Mouse (Mus musculus): ENCODE results near the gene 2310034G01Rik.

The 2310034G01Rik gene

DNA sequence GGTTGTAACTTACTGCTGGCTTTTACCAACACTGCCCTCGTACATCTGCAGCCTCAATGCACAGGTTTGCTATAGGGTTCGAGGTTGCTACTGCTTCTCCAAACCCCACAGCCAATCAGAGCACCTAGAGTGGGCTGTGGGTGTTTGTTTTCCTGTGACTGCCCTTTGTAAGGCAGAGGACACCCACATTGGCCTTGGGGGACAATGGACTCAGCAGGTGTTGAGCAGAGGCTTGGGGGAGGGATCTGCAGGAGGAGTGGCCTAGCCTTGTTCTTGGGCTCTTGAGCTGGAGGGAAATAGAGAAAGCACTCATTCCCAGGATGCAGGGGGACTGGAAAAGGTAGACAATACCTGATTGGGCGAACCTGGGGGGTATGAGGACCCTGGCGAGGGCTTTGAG lies 8.3 kb upstream of the 2310034G01Rik start:
- no peak for DNase-seq (ENCODE audit: low read depth, low spot score)

DNA sequence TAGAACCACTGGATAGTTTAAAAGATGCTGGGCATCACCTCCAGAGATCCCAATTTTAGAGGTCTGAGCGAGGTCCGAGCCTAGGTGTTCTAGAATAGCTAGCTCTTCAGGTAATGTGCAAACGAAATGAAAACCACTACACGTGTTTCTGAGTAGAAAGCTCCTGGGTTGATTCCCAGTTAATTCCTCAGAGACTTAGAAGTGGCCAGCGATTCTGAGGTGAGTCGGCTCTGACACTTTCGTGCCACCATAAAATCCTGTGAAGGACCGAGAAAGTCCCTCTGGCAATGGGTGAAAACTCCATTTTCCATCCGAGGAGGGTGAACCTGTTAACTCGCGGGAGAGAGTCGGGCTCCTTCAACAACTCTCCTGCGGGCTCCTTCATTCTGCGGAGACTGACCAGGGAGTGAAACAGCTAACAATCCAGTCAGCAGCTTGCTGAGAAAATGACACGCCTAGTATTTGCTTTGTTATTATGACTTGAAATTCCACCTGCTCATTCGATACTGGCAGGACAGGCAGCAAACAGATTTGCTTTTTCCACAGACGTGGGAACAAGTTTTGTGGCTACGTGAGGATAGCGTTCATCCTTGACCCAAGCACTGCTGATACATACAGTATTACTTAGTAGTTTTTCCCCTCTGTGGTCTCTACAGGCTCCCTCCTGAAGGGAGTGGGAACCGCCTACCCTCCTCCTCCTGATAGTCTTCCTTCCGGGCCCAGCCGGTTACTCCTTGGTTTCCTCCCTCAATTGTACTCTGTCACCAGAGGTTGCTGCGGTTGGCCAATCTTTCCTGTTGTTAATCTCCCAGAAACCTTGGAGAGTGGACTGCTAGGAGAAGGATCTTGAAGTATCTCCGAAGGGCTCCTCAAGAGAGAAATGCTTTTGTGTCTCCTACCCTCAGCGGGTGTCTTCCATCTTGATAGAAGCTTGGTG lies 7.5 kb upstream of the 2310034G01Rik start:
- peak; percentile 21 for DNase-seq (ENCODE audit: low read depth, low spot score)

DNA sequence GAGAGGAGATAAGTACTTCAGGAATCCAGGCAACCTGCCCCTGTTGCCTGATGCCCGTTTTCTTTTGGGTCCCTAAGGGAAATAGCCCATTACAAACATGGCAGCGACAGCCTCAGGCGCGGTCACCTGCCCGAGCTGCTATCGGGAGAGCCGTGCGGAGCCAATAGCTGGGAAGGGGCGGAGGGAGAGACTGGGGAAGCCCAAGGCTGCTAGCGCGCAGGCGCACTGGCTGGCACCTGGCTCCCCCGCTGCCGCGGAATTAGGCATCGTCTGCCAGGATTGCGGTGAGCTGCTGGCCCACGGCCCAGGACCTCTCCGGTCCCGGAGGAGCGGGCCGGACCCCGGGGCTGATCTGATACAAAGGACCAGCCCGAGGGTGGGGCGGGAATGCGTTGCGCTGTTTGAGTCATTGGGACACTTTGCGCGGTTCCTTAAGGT lies 6.6 kb upstream of the 2310034G01Rik start:
- peak; percentile 94 for DNase-seq (ENCODE audit: low read depth, low spot score)

DNA sequence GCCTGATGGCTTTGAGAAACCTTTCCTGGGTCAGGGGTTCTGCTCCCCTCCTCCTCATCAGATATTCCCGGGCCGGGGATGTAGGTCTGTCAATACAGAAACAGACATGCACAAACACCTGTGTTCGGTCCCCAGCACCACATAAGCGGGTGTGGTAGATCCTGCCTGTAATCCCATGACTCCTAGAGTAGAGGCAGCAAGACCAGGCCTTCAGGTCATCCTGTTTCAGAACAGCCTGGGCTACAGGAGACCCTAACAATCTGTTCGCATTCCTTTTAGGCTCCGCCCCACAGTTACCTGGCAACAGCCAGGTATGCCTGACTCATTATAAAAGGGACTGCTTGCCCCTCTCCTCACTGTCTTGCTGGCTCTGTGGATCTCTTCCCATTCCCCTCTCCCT lies 552 bp downstream of the 2310034G01Rik start:
- DNase-seq (ENCODE audit: low read depth, low spot score), result no peak

DNA sequence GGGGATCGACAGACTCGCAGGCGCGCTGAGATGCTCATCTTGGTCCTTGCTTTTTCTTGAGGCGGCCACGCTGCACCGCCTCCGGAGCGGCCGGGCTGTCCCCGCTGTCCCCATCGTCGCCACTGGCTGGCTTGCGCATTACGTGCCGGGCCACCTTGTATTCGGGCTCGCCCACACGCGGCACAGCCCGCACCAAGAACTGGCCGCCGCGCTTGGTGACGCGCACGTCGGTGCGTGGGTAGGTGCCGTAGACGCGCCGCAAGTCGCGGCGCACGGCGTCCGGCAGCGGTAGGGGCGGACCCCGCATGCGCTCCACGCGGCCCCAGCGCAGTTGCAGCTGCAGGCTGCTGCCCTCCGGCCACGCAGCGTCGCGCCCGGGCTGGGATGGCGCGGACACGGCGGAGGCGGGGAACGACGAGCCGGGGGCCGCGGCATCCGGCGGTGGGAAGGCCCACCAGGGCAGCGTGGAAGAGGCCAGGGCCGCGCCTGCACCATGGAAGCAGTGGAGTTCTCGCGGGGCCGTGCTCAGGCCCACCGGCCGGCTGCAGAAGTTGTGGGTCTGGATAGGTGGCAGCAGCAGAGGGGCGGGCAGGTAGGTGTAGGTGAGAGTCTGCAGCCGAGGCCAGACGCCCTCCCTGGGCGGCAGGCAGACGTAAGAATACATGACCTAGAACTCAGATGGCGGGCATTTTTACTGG lies 1.2 kb downstream of the 2310034G01Rik start:
- DNase-seq (ENCODE audit: low read depth, low spot score), result peak; percentile 86

DNA sequence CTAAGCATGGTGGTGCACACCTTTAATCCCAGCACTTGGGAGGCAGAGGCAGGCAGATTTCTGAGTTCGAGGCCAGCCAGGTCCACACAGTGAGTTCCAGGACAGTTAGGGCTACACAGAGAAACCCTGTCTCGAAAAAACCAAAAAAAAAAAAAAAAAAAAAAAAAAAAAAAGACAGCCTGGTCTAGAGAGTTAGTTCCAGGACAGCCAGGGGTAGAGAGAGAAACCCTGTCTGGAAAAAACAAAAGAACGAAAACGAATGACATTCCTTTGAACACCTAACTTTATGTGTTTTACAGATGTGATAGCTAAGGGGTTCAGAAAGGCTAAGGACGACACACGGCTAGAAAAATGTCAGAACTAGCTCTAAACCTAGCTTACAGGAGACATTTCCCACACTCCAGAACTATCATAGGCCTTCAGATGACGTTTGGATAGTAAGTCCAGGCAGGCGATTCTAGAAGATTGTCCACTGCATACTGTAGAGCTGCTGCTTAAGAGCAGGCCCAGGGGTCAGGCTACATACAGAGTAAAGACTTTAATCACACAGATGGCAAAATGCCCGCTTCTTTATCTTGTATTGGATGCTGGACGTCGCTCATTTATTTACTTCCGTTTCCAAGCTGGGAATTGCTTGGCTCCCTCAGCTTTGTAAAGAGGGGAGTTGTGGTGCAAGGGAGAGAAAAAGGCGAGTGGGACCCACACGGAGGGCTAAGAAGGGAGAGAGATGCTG lies 2.0 kb downstream of the 2310034G01Rik start:
- peak; percentile 58 for DNase-seq (ENCODE audit: low read depth, low spot score)

DNA sequence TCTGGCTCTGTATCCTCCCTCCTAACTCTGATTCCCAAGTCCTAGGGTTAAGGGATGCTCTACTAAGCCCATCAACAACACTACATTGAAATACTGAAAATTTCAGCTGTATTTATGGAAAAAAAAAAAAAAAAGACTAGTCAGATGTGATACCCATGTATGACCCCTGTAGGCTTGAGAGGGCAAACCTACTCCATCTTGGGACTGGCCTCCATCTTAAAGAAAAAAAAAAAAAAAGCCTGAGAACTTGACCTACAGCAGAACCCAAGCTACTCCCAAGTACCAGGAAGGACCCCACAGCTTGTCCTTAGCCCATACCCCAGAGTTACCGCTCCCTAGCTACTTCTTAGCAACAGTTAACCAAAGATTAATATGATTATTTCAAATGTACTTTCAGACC lies 3.0 kb downstream of the 2310034G01Rik start:
- no peak for DNase-seq (ENCODE audit: low read depth, low spot score)

DNA sequence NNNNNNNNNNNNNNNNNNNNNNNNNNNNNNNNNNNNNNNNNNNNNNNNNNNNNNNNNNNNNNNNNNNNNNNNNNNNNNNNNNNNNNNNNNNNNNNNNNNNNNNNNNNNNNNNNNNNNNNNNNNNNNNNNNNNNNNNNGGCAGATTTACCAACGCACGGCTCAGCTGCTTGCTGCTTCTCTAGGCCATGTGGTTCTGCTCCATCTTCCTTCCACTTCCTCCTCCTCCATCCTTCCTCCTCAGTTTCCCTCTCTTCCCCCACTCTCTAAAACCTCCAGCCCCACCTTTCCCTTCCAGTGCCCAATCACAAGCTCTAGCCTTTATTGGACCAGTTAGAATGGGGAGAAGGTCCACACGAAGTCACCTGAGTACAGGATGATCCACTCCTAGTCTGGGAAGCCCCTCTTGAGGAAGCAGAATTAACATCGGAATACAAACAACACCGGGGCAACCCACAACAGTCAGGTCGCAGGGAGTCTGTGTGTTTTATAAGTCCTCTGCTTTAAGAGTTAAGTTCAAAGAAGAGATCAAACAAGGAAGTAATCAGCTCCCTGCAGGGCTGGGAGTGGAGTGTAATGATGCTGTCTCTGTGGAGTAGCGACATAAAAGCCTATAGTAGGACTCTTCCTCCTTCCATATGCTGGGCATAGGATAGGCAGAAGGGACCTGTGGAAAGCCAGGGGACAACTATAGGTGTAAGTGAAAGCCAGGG lies 5.2 kb downstream of the 2310034G01Rik start:
- no peak for DNase-seq (ENCODE audit: low read depth, low spot score)

DNA sequence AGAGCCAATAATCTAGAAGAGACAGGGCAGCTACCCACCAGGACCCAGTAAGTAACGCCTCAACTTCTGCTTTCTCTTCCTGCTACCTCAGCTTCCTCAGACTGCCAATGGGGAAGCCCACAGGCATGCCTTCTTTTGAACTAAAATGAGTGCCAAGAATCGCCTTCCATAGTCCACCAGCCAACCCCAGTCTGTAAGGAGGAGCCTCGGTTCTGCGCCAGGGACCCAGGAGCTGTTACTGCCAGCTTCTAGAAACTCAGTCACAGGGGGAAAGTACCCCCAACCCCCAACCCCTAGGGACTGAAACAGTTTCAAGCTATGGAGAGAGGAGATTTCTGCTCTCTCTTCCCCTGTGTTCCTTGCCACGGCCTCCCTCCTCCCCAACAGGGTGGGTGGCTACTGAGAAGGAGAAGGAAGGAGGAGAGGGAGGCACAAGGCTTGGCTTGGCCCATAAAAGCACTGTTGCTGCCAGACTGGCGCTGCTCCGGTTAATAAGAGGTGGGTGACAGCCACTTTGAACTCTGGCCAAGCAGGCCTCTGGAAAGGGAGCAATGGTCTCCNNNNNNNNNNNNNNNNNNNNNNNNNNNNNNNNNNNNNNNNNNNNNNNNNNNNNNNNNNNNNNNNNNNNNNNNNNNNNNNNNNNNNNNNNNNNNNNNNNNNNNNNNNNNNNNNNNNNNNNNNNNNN lies 10.7 kb downstream of the 2310034G01Rik start:
- DNase-seq (ENCODE audit: low read depth, low spot score), result no peak

DNA sequence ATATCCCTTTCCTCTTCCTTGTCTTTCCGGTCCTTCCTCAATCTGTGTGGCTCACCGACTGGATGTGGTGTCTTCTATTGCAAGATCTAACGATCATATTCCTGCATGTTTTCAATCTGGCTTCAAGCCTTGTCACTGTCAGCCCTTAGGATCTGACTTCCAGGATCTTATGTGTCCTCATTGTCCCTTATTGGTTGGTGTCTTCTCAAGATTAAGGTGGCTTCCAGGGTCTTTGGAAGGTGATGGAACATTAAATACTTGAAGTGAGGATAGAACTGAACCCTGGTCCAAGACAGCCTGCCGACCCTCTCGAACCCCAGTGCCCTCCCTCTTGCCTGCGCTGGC lies 11.2 kb downstream of the 2310034G01Rik start:
- DNase-seq (ENCODE audit: low read depth, low spot score), result peak; percentile 86

DNA sequence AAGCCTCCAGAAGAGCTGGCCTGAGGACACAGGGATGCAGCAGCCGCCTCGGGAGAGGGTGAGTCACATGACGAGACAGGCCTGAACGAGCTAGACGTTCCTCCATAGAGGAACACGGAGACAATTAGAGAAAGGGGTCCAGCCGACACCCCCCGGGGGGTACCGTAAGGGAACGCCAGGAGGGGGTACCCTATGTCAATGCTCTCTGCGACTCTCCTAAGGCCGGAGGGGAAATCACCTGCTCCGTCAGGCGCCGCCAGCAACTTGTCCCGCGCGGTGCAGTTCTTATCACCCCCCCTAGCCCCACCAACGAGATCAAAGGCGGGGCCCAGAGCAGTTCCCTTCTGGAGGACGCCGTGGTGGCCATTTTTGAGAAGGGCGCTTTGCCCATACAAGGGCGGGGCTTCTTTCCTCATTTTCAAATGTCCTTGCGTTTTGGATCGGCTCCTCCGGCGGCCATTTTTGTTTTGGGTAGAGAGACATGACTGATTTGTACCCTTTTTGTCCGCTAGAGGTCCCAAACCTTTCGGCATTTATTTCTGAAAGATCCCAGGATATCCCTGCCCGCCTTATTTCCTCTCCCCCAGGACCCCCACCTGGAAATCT lies 11.7 kb downstream of the 2310034G01Rik start, which contains the start of gene Cuedc2:
TSS of gene Cuedc2 (minus strand) at position 372 of the 606 bp plus-strand sequence.
- DNase-seq (ENCODE audit: low read depth, low spot score), result peak; percentile 98

DNA sequence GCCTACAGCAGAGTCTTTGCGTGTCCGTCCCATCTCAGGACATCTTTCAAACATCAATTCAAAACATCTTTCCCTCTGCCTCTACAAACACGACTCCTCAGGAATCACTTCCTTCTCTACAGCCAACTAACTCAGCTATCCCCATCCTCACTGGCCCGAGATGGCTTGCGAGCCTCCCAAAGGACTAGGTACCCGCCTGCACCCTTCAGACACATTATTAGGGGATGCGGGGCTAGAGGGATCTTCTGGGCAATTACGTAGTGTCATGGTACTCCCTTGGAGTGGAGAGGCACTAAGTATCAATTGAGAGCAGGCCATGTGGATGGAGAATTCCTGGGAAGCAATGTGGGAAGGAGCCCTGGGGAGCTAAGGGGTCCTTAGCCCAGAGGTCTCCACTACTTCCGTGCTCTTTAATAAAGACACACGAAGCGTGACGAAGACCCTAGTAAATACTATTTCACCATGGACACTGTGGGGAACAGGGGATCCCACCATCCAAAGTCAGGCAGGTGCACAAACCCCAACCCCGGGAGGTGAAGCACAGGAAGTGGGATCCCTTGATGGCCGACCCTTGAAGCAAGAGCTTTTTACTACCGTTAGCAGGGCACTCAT lies 12.3 kb downstream of the 2310034G01Rik start:
- peak; percentile 36 for DNase-seq (ENCODE audit: low read depth, low spot score)

DNA sequence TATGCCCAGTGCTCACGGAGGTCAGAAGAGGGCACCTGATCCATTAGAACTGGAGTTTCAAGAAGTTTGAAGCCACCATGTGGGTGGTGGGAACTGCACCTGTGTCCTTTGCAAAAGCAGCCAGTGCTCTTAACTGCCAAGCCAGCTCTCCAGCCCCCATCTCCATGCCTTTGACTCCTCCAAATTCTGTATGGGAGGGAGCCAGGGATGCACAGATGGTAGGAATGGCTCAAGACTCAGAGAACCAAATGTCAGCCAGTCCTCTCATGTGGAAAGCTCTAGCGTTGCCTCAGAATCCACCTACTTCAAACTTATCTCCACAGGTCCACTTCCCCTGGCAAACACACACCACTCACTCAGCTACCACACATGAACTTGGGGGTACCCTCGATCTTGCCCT lies 16.2 kb downstream of the 2310034G01Rik start:
- no peak for DNase-seq (ENCODE audit: low read depth, low spot score)

DNA sequence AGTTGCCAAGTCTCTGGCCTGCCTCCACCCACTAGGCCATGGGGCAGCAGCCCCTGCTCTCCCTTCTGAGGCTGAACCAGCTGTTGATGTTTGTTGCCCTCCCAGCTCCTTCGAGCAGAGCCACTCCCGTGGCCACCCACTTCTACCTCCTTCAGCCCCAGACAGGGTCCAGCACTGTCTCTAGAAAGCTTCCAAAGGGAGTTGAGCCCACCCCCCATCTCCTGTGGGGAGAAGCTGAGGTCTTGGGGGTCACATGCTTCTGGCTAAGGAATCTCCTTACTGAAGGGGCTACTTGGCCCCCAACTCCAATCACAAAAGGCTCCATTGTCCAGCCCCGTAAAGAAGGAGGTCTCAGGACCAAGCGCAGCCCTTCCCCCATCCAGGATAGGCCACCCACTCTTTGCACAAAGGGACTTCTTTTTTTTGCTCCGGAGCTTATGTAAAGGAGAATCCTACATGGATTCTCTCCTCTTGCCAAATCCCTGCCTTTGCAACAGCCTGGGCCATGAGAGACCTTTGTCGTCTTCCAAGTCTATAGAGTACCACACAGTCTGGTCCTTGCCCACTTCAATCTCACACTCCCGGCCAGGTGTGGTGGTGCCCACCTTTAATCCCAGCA lies 17.3 kb downstream of the 2310034G01Rik start:
- no peak for DNase-seq (ENCODE audit: low read depth, low spot score)

DNA sequence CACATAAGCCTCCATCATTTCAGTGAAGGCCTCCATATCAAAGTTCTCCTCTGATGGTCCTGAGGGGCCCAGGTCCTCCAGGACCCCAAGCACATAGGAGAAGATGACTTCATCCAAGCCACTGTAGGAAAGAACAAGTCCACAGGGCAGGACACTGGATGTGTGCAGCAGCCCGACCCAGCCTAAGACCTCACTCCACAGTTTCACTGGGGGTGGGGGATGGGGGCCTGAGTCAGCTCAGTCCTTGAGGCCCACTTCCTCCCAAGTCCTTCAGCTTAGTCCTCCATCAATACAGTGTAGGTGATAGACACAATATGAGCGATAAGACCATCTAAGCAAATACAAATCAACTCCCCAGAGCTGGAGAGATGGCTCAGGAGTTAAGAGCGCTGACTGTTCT lies 18.2 kb downstream of the 2310034G01Rik start:
- DNase-seq (ENCODE audit: low read depth, low spot score), result no peak

DNA sequence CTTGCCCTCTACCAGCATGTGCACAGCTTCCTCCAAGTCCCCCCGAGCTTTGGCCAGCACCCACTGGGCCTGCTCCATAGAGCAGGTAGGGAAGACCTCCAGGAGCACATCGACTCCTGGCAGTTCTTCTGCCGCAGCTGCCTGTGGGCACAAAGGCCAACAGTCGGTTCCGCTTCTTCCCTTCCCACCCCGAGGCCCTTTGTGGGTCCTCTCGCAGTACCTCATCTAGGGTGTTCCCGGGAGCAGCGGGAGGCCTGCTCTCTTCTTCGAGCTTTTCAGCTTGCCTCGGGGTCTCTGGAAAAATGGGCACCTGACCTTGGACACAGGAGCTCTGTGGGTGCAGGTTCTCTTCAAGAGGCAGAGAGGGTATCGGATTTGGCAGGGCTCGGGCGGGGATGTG lies 18.8 kb downstream of the 2310034G01Rik start:
- DNase-seq (ENCODE audit: low read depth, low spot score), result no peak

DNA sequence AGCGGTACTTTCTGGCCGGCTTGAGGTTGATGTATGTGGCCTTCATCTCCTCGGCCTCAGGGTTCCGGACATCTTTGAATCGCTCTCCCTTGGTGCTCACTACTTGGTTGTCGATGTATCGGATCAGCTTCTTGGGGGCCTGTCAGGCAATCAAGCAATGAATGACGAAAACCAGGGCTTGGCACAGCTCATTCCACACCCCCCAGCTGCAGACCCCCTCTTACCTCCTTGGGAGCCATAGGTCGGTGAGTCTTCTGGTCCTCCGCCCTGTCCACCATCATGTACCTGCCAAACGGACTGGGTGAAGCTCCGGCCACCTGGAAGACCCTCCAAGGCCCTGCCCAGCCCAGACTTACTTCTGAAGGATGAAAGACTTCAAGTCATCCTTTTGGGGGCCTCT lies 19.4 kb downstream of the 2310034G01Rik start:
- DNase-seq (ENCODE audit: low read depth, low spot score), result no peak

DNA sequence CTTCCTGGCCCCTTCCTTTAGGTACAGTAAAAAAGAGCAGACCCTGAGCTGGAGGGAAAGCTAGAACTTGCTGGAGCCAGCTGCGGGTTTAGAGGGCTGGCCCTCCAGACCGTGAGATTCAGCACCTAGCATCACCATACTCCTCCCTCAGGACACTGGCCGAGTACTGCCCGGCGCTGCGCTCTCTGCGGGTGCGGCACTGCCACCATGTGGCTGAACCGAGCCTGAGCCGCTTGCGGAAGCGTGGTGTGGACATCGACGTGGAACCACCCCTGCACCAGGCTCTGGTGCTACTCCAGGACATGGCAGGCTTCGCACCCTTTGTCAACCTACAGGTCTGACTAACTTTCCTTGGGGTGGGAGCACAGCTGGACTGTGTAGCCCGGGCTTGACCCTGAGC lies 20.2 kb downstream of the 2310034G01Rik start:
- DNase-seq (ENCODE audit: low read depth, low spot score), result peak; percentile 87

DNA sequence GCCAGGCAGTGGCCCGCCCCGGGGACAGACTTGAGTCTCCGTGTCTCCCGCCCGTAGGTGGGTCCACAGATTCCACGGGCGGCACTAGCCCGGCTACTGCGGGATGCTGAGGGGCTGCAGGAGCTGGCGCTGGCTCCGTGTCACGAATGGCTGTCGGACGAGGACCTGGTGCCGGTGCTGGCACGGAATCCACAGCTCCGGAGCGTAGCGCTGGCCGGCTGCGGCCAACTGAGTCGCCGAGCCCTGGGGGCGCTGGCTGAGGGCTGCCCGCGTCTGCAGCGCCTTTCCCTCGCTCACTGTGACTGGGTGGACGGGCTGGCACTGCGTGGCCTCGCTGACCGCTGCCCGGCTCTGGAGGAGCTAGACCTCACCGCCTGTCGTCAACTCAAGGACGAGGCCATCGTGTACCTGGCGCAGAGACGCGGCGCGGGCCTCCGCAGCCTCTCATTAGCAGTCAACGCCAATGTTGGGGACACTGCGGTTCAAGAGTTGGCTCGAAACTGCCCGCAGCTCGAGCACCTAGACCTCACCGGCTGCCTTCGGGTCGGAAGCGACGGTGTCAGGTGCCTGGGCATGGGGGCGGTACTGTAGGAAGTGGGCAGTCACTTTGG lies 21.0 kb downstream of the 2310034G01Rik start:
- peak; percentile 60 for DNase-seq (ENCODE audit: low read depth, low spot score)
